Mouse (Mus musculus): ENCODE results near the gene Sstr1. TPM values are rescaled to one million over a fixed set of nuclear protein-coding genes. Genes with fewer than 3 reads are reported as not detected.

Sstr1 gene
- total RNA-seq (2012; rRNA removed), result not detected in 2 replicates

DNA sequence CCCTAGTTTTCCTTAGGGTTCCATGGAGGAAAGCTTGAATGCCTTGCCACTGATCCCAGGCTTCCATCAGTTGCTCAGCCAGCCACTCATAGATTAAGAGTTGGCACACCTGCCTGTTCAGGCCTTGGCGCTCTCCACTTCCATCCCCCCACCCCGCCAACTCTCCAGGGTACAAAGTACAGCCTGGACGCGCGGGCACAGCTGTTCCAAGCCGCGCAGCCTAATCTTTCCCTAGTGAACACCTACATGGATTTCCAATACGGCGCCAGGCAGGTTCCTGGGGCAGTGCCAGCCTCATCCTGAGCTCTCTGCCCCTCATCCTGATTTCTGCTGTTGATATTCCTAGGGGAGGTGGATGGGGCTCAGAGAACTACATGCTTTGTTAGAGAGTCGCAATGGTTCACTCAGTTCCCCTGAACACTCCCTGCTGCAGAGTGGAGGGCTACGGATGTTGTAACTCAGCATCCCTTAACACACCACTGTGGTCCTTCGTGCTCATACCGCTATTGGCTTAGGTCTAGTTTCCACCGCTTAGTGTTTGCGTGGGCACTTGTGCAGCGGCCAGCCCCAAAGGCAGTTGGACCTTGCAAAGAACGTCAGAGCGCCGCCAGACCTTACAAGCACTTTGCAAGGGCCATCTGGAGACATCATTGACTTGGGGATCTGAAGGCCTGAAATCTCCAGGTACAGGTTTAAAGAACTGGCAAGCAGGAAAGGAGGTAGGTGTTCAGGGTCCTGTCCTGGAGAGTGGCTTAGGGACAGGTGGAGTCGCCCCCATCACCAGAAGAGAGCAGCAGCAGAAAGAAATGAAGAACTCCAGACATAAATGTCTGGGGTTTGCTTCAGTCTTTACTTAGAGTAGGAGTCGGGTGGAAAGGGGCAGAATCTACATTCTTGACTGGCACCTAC lies at the start of gene Sstr1:
Gene Sstr1 (plus strand): TSS at position 610 of the 909 bp plus-strand sequence.
- H3K9ac ChIP-seq (ENCODE audit: insufficient read depth, low read depth, low read length, poor library complexity, severe bottlenecking), result no peak within 1 kb of the TSS
- TF ChIP-seq MAFK (IDR thresholded peaks at IDR 0.05; ENCODE audit: insufficient read depth, low read depth, low read length) (no peak), ZC3H11A (IDR thresholded peaks at IDR 0.05; ENCODE audit: borderline replicate concordance, low read depth, low read length) (no peak), CHD2 (IDR thresholded peaks at IDR 0.05; ENCODE audit: low read depth, low read length) (no peak), ZNF384 (IDR thresholded peaks at IDR 0.05; ENCODE audit: low read depth, low read length) (no peak), HCFC1 (IDR thresholded peaks at IDR 0.05; ENCODE audit: borderline replicate concordance, insufficient read depth, low read length) (no peak)
- in situ Hi-C loops (cut with MboI; ENCODE audit: low sequenced_read_pairs in 2 of 2, unreplicated experiment in 2 of 2), result loop anchor here in 1 of 2 experiments (10.0 to 25.0 kb wide), 2 partner anchors 667 to 1524 kb away; partner anchors contain the start of genes Foxa1 and Pax9
- no peaks in the 10 kb centered on the region for H3K36me3 ChIP-seq (ENCODE audit: control insufficient read depth, insufficient read depth, low read length, poor library complexity, severe bottlenecking)
- DNase-seq (ENCODE audit: low read depth, low spot score), result no peak
- peaks cover 0 to 10% of the 10 kb centered on the region in 2 experiments; a peak in 1 of 4 replicates for H3K4me1 ChIP-seq (ENCODE audit: control insufficient read depth in 2 of 2, insufficient read depth in 2 of 2, low read length in 2 of 2, poor library complexity in 1 of 2)
- H3K27ac ChIP-seq (ENCODE audit: insufficient read depth, low read depth, low read length, poor library complexity, severe bottlenecking), result no peak within 1 kb of the TSS
- H3K9me3 ChIP-seq (ENCODE audit: control insufficient read depth, insufficient read depth, low read depth, low read length), result no peaks in the 10 kb centered on the region
- peak within 1 kb of the TSS; percentile 51; a peak in 3 of 4 replicates for H3K4me3 ChIP-seq (ENCODE audit: insufficient read depth in 1 of 2, low read depth in 1 of 2, low read length in 2 of 2, poor library complexity in 1 of 2, severe bottlenecking in 1 of 2)

DNA sequence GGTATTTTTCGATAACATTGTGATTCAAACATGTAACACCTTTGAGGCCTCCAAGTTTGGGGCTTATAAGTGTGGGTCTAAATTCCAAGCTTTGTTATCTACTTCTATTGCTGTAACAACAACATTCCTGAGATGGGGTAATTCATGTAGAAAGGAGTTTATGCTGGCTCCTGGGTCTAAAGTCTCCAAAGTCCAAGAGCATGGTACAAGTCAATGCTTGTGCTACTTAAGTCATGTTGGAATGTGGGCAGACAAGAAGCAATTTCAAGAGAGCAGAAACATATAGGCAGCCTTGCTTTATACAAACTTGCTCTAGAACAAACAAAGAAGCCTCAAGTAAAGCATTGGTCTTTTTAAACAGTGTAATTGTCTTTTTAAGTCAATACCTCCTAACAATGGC lies 12.8 kb upstream of the Sstr1 start:
- no peaks in the 10 kb centered on the region for H3K9me3 ChIP-seq (ENCODE audit: control insufficient read depth, insufficient read depth, low read depth, low read length)
- no peaks in the 10 kb centered on the region for H3K36me3 ChIP-seq (ENCODE audit: control insufficient read depth, insufficient read depth, low read length, poor library complexity, severe bottlenecking)
- TF ChIP-seq ZC3H11A (IDR thresholded peaks at IDR 0.05; ENCODE audit: borderline replicate concordance, low read depth, low read length), result no peak
- TF ChIP-seq CHD2 (IDR thresholded peaks at IDR 0.05; ENCODE audit: low read depth, low read length), result no peak
- TF ChIP-seq MAFK (IDR thresholded peaks at IDR 0.05; ENCODE audit: insufficient read depth, low read depth, low read length), result no peak
- H3K27ac ChIP-seq (ENCODE audit: insufficient read depth, low read depth, low read length, poor library complexity, severe bottlenecking), result no peak overlapping the region
- H3K4me3 ChIP-seq (ENCODE audit: insufficient read depth in 1 of 2, low read depth in 1 of 2, low read length in 2 of 2, poor library complexity in 1 of 2, severe bottlenecking in 1 of 2), result no peak overlapping the region
- DNase-seq (ENCODE audit: low read depth, low spot score), result no peak
- H3K4me1 ChIP-seq (ENCODE audit: control insufficient read depth in 2 of 2, insufficient read depth in 2 of 2, low read length in 2 of 2, poor library complexity in 1 of 2), result no peaks in the 10 kb centered on the region
- in situ Hi-C loops (cut with MboI; ENCODE audit: low sequenced_read_pairs in 2 of 2, unreplicated experiment in 2 of 2), result no loop called here
- H3K9ac ChIP-seq (ENCODE audit: insufficient read depth, low read depth, low read length, poor library complexity, severe bottlenecking), result no peak overlapping the region

DNA sequence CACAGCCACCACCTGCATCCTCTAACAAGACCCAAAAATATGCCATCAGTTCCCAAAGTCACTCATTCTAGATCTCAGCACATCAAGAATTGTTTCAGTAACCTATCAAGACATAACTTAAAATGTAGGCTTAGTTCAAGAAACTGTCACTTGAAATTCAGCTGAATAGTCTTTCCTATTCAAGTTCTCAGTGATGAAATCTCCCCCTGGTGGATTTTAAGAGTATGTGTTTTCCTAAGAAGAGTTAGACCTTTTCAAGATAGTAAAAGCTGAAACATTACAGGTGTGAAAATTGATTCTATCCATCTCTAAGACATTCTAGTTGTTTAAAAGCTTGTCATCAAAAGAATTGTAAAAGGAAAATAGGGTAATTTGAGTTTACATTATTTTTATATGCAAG lies 10.4 kb upstream of the Sstr1 start:
- Histone ChIP-seq H3K4me1 (ENCODE audit: control insufficient read depth in 2 of 2, insufficient read depth in 2 of 2, low read length in 2 of 2, poor library complexity in 1 of 2) (no peaks in the 10 kb centered on the region), H3K9ac (ENCODE audit: insufficient read depth, low read depth, low read length, poor library complexity, severe bottlenecking) (no peak overlapping the region), H3K36me3 (ENCODE audit: control insufficient read depth, insufficient read depth, low read length, poor library complexity, severe bottlenecking) (no peaks in the 10 kb centered on the region), H3K9me3 (ENCODE audit: control insufficient read depth, insufficient read depth, low read depth, low read length) (no peaks in the 10 kb centered on the region), H3K27ac (ENCODE audit: insufficient read depth, low read depth, low read length, poor library complexity, severe bottlenecking) (no peak overlapping the region), H3K4me3 (ENCODE audit: insufficient read depth in 1 of 2, low read depth in 1 of 2, low read length in 2 of 2, poor library complexity in 1 of 2, severe bottlenecking in 1 of 2) (no peak overlapping the region)
- no peak for DNase-seq (ENCODE audit: low read depth, low spot score)
- no peak for TF ChIP-seq CHD2 (IDR thresholded peaks at IDR 0.05; ENCODE audit: low read depth, low read length)
- no peak for TF ChIP-seq ZNF384 (IDR thresholded peaks at IDR 0.05; ENCODE audit: low read depth, low read length)
- TF ChIP-seq HCFC1 (IDR thresholded peaks at IDR 0.05; ENCODE audit: borderline replicate concordance, insufficient read depth, low read length), result no peak
- TF ChIP-seq MAFK (IDR thresholded peaks at IDR 0.05; ENCODE audit: insufficient read depth, low read depth, low read length), result no peak
- TF ChIP-seq ZC3H11A (IDR thresholded peaks at IDR 0.05; ENCODE audit: borderline replicate concordance, low read depth, low read length), result no peak
- in situ Hi-C loops (cut with MboI; ENCODE audit: low sequenced_read_pairs in 2 of 2, unreplicated experiment in 2 of 2), result loop anchor here in 1 of 2 experiments (25.0 kb wide), 1 partner anchor 1514 kb away; the partner anchor contains the start of gene Pax9

DNA sequence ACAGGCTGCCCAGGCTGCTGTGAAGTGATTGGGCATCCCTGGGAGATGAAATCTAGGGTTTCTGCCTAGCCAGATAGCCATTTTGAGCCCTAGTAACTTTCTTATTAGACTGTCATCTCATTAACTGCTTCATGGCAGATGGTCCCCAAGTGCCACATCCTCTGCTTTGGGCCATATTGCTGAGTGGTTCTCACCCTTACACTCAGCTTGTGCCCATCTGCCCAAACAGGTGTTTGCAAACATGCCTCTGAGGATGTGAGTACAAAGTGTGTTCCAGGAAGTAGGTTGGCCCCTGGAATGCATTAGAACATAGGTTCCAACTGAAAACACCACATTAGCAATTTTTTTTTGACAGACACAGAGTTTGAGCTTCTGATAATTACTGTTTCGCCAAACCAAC lies 3.6 kb upstream of the Sstr1 start:
- peaks cover 0 to 3% of the 10 kb centered on the region in 2 experiments; a peak in 1 of 4 replicates for H3K4me1 ChIP-seq (ENCODE audit: control insufficient read depth in 2 of 2, insufficient read depth in 2 of 2, low read length in 2 of 2, poor library complexity in 1 of 2)
- H3K9ac ChIP-seq (ENCODE audit: insufficient read depth, low read depth, low read length, poor library complexity, severe bottlenecking), result no peak overlapping the region
- H3K36me3 ChIP-seq (ENCODE audit: control insufficient read depth, insufficient read depth, low read length, poor library complexity, severe bottlenecking), result no peaks in the 10 kb centered on the region
- H3K9me3 ChIP-seq (ENCODE audit: control insufficient read depth, insufficient read depth, low read depth, low read length), result no peaks in the 10 kb centered on the region
- in situ Hi-C loops (cut with MboI; ENCODE audit: low sequenced_read_pairs in 2 of 2, unreplicated experiment in 2 of 2), result loop anchor here in 1 of 2 experiments (25.0 kb wide), 1 partner anchor 1521 kb away; the partner anchor contains the start of gene Pax9
- no peak overlapping the region for H3K4me3 ChIP-seq (ENCODE audit: insufficient read depth in 1 of 2, low read depth in 1 of 2, low read length in 2 of 2, poor library complexity in 1 of 2, severe bottlenecking in 1 of 2)
- no peak for DNase-seq (ENCODE audit: low read depth, low spot score)
- no peak for TF ChIP-seq CHD2 (IDR thresholded peaks at IDR 0.05; ENCODE audit: low read depth, low read length)
- no peak for TF ChIP-seq HCFC1 (IDR thresholded peaks at IDR 0.05; ENCODE audit: borderline replicate concordance, insufficient read depth, low read length)
- no peak for TF ChIP-seq MAFK (IDR thresholded peaks at IDR 0.05; ENCODE audit: insufficient read depth, low read depth, low read length)
- TF ChIP-seq ZNF384 (IDR thresholded peaks at IDR 0.05; ENCODE audit: low read depth, low read length), result no peak
- TF ChIP-seq ZC3H11A (IDR thresholded peaks at IDR 0.05; ENCODE audit: borderline replicate concordance, low read depth, low read length), result no peak
- no peak overlapping the region for H3K27ac ChIP-seq (ENCODE audit: insufficient read depth, low read depth, low read length, poor library complexity, severe bottlenecking)

Measured in ES-E14 (cell line).